Mouse (Mus musculus) brain, embryonic 18.5 days (tissue): ENCODE data around the gene Gm42372.
"Not testable (repeated sequence)": the region's sequence is repeated elsewhere in the genome, so short reads cannot be mapped to it uniquely, and the experiment has no call there.

Source experiments
- DNase-seq: peaks from one replicate; pipeline ENCODE4 v3.0.0-alpha.2; 2012; ENCODE audit warnings: low read depth, low spot score

Gene Gm42372

DNA sequence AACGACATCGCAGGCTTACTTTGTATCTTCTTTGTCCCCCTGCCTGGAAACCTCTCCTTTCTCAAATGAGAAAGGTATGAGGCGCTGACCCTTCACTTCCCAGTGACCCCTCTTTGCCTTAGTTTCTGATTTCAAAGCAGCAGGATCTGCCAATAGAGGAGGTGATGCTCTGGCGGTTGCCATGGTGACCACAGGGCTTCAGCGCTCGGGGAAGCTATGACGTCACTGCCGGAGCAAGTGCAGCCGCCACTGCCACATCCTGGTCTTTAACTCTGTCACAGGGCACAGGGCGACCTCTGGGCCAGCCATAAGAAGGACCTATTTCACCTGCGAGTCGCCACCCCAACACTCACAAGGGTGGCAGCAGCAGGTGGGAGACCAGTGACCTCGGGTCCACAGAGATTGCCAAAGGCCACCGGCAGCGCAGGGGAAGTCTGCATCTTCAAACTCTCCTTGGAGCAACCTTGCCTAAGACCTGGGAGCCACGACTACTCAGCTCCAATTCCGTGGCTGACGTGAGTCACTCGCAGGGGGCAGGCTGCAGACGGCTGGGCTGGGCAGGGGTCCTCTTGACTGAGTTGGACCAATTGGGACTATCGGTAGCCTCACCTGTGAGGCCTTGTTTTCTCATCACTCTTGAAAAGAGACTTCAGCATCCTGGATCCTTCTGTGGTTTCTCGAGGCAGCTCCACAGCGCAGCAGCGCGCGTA is at the start of gene Gm42372:
Gene Gm42372 (plus strand): TSS at position 228 of the 710 bp plus-strand sequence.
- DNase-seq, result no peak

DNA sequence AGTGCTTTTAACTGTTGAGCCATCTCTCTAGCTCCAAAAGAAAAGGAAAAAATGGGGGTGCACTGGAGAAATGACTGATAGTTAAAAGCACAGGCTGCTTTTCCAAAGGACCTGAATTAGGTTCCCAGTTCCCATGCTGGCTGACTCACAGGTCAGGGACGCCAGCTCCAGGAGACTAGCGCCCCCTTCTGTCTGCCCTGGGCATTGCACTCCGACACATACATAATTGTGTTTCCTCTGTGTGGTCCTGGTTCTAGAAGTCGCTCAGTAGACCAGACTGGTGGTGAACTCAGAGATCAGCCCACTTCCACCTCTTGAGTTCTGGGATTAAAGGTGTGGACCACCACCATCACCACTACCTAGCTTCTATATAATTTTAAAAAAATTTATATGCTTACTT is 45.6 kb upstream of the Gm42372 start:
- no peak for DNase-seq

DNA sequence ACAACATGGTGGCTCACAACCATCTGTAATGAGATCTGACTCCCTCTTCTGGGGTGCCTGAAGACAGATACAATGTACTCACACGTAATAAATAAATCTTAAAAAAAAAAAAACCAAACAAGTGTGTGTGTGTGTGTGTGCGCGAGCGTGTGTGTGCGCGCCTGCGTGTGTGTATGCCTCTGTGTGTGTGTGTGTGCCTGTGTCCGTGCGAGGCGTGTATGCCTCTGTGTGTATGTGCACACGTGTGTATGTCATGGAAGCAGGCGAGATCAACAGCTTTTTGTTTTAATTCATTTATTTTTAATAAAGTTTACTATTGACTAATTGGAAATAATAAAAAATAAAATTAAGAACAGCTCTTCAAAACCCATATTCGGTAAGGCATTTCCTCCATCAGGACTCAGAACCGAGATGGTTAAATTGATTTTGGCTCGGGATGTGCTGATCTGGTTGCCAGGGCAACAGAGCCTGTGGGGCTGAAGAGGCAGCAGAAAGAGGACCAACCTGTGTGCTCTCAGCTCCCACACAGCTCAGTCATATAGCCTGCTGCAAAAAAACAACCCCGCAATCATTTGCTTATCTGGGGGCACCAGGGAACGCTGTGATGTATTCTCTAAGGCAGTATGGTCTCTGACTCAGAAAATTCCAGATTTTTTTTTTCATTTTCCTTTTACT is 44.6 kb upstream of the Gm42372 start:
- no peak for DNase-seq

DNA sequence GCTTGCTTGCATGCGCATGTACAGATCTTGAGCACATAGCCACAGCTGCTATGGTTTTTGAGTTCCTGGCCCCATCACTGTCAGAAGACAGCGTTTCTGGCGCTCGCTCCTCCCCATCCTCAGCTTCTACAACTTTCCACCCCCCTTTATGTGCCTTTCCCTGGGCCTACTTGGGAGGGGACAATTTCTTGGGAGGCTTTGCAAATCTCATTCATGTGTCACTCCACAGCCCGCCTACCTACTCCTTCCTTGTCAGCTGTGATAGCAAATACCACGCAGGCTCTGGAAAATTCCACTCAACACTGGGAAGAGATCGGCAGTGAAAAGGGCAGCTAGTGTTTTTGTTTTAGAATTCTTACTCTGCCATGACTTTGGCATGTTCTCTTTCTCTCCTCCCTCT is 42.6 kb upstream of the Gm42372 start:
- DNase-seq, result no peak

DNA sequence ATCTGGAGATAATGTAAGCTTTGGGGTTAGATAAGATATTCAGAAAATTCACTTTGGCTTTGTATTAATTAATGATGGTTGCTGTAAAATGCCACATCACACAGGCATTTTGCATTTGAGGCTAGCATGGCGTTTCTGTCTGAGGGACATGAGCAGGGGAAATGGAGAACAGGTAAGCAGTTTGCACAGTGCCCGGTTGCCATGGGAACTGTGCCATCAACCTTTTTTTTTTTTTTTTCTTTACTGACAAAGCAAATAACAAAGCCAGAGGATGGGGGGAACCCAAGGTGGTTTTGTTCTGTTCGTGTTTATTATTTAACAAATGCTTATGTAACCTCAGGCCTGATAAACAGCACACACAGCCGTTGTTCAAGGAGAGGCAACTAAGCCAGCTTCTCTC is 40.0 kb upstream of the Gm42372 start:
- no peak for DNase-seq

DNA sequence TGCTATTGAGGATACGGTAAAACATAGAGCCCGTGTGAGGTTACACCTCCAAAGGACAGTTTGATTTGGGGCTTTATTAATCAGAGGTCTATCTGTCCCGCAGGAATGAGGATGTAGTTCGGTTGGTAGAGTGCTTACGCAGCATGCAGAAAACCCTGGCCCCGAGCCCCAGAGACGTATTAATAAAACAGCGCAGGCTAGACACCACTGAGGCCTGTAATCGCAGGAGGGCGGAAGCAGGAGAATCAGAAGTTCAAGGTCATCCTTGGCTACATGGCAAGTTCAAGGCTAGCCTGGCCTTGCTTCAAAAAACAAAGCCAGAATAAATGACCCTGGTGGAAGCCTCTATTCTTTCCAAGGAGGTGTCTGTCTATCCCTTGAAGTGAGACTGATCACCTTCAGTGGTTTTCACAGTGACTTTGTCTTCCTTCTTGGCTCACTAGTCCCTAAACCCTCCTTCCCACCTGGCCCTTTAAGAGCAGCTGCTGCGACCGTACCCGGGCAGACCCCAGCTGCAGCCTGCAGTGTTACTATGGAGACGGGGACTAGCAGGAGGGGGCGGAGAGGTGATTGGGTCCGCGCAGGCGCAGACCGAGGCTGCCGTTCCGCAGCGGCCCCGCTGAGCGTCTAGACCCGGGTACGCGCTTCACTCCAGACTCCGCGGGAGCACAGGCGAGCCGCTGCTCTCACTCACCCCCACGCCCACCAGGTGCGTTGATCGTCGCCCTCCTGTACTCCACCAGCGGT is 38.7 kb upstream of the Gm42372 start, which contains the start of gene Pnmal2:
Gene Pnmal2 (plus strand): TSS at position 622 of the 747 bp plus-strand sequence.
- DNase-seq, result peak; percentile 87

DNA sequence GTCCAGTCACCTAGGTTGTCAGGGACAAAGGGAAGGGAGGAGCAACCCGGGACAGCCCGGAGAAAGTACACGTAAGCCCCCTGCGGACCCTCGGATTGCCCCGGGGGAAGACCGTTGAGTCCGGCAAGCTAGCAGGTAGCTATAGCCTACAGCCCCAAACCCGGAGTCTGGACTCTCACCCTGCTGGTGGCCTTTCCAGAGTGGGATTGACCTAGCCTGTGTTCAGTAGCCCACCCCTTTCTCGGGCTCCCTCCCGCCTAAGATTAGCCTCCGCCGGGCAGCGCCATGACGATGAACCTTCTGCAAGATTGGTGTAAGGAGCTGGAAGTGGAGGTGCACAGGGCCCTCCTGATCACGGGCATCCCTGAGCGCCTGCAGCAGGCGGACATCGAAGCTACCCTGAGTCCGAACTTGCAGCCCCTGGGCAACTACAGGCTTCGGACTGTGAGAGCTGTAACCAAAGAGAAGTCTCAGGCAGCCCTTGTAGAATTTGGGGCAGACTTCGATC is 38.0 kb upstream of the Gm42372 start:
- DNase-seq, result no peak

DNA sequence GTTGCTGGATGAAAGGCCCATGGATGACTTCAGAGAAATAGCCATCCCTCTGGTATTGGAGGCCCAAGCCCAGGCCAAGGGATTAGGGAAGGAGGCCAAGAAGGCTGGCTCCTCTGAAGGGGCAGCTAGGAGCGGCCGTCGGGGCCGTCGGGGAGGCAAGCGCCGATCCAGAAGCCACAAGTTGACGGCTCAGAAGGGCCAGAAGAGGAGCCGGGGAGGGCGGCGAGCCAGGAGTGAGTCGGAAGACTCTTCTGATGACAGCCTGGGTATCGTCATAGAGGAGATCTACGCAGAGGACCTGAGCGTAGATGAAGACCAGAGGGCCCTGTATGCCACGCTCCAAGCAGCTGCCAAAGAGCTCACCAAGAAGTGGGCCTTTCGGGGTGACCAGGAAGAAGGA is 37.5 kb upstream of the Gm42372 start:
- no peak for DNase-seq

DNA sequence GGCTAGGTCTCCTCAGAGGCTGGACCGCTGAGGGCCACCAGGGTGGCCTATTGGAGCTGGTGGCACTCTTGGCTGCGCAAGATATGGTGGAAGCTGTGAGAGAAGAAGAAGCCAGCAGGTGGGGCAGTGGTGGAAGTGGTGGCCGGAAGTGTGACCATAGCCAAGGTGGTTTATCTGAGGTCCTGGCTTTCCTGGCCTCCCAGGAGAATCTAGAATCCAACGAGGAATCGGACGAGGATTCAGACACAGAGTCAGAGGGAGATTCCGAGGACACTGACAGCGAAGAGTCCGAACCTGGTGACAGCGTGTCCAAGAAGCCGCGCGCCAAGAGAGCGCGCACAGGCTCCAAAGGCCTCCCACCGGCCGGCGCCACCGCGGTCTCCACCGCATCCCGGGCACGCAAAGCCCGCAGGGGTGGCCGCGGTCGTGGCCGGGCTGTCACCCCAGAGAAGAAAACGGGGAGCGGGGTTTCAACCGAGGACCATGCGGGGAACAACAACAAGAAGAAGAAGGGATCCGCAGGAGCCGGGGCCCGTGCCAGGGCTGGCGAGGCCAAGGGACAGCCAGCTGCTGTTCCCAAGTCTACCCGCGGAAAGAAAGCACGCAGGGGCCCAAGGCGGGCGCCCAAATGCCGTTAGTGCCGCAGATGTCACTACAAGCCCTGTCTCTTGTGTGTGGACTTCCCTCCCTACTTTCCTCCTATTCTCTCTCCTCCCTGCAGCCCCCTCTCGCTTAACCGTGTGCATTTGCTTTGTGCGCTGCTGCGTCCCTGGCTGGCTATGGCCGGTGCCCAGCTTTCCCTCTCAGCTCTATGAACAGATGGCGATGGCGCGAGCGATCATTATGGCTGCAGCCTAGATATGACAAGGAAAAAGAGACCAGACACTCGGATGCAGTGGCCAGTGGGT is 36.2 kb upstream of the Gm42372 start:
- DNase-seq, result no peak

DNA sequence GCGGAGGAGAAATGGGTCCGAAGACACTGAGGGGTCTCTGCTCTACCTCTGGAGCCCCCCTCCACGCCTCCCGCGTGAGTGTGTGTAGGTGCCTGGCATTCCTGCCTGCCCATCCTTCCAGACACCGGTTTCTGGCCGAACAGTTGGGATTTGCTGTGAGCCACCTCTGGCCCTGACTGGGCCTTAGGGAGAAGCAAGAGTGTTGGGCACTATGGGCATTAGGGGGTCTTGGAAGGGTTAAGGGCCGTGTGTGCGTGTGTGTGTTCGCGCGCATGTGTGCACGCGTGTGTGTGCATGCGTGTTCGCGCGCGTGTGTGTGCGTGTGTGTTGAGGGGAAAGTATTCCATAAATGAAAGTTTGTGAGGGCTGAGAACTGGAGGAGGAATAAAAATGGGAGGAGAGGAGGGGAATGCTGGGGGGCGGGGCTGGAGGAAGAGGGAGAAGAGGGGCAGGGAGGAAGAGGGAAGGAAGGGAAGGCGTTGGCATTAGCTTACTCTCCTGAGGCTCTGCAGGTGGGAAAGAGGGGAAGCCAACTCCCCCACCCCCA is 35.5 kb upstream of the Gm42372 start:
- no peak for DNase-seq

DNA sequence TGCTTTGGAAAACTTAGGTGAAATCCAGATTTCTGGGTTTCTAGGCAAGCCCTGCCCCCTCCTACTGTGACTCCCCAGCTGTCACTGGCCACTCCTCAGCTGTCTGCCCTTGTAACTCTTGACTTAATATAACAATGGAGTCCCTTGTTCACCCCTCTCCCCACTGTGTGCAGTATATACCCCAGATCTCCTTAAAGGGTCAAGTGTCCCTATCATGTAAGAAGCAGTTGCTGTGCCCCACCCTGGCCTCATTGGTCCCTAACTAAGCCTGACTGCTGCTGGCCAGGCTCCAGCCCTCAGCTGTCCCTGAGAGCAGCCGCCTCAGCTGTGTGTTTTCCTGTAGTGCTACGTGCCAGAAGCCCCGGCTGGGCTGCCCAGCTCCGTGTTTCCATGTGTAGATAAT is 34.9 kb upstream of the Gm42372 start:
- no peak for DNase-seq

DNA sequence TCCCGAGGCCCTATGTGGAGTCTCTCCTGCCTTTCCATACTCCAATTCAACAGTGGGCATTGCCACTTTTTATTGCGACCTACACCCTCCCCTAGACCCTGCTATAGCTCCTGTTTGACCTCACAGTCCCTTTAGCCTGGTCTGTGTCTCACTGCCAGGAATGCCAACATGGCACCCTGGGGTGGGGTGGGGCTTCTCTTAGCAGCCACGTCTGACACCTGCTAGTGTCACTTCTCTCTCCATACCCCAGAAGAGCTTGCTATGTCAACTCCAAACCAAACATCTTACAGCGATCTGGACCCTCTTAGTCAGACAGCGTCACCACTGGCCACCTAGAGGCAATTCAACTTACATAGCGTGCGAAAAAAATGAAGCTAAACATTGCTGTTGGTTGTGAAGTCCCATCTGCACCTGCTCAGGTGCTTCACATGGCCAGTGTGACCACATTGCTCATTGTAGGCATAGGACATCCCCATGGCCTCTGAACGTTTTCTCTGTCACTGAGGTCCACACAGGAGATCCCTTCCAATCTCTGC is 33.9 kb upstream of the Gm42372 start:
- DNase-seq, result no peak

DNA sequence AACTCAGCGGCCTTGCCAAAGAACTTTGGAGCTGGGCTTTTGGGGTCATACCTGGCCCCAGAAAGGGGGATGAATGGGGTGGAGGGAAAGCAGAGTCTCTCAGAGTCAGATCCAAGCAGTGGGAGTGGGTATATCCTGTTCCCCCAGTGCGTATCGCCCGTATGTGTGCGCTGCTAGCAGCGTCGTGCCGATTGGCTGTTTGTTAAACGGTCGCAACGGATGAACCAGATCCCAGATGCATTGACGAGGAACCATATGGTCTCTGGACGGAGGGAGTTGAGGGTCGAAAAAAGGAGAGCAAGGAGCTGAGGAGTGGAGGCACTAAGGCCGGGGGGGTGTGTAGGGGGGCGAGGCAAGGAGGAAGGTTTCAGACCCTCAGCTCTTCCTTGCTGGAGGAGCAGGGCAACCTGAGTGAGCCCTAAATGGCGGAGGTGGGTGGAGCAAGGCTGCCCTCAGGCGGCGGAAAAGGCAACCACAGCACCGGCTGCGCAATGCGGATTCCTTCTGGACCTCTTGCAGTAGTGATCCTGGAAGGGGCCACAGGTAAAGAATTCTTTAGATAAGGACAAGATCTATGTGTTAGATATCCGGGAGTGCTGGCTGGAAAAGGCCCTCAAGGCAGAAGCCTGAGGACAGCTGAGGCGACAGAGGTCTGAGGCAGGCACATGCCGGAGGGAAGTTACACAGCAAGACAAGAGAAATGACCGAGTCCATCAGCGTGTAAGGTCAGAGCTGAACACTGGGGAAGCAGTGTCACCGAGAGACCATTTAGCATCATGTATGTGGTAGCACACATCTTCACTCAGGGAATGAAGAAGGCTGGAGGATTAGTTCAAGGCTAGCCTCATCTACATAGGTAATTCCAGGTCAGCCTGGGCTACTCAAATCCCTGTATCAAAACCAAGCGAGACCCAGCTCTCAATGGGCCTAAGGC is 32.7 kb upstream of the Gm42372 start:
- DNase-seq, result no peak

DNA sequence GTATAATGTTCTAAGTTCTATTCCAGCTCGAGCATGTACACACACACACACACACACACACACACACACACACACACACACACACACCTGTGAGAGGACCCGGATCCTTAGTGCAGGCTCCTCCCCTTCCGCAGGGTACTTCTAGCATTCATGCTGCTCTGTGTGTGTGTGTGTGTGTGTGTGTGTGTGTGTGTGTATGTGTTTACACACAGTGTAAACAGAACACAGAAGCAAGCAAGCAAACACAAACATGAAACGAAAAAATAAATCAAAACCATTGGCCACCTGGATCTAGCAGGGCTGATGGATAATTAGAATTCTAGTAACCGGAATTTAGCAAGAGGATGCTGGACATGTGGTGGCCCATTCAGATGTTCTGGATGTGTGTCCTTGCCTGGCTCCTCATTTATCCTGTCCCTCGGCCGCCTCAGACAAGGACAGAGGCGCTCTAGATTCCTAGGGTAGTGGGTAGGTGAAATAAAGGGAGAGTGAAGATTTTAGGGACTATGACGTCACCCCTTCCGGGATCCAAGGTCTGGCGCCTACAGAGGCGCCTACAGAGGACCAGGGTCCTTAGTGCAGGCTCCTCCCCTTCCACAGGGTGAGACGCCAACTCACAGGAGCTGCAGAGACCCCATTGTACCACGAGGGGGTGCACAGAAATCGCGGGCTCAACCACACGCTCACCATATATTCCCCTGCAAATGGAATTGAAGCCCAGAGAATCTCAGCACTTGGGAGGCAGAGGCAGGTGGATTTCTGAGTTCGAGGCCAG is 31.8 kb upstream of the Gm42372 start:
- no peak for DNase-seq

DNA sequence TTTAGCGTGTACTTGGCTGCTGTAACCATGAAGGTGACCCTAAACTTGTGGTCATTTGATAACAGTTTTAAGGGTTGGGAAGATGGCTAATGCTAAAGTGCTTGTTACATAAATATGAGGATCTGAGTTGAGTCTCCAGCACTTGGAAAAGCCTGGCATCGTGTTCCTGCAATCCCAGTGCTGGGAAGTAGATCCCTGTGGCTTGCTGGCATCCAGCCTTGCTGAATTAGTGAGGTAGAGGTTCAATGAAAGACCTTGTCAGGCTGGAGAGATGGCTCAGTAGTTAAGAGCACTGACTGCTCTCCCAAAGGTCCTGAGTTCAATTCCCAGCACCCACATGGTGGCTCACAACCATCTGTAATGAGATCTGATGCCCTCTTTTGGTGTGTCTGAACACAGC is 29.1 kb upstream of the Gm42372 start:
- DNase-seq, result not testable (repeated sequence)

DNA sequence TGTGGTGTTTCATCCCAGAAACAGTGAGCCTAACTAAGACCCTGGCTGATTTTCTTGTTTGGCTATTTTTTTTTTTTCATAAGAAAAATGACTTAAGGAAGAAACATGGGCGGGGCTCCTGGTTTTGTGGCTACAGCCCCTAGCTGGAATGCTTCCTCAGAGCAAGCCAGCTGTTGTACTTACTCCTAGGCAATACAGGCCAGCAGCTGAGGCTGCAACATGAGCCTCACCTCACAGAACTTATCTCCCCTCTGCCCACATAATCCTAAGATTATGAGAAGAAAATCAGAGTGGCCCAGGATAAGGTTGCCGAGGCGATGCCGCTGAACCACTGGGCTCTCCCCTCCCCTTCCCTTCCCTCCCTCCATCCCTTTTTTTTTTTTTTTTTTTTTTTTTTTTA is 27.2 kb upstream of the Gm42372 start:
- DNase-seq, result no peak

DNA sequence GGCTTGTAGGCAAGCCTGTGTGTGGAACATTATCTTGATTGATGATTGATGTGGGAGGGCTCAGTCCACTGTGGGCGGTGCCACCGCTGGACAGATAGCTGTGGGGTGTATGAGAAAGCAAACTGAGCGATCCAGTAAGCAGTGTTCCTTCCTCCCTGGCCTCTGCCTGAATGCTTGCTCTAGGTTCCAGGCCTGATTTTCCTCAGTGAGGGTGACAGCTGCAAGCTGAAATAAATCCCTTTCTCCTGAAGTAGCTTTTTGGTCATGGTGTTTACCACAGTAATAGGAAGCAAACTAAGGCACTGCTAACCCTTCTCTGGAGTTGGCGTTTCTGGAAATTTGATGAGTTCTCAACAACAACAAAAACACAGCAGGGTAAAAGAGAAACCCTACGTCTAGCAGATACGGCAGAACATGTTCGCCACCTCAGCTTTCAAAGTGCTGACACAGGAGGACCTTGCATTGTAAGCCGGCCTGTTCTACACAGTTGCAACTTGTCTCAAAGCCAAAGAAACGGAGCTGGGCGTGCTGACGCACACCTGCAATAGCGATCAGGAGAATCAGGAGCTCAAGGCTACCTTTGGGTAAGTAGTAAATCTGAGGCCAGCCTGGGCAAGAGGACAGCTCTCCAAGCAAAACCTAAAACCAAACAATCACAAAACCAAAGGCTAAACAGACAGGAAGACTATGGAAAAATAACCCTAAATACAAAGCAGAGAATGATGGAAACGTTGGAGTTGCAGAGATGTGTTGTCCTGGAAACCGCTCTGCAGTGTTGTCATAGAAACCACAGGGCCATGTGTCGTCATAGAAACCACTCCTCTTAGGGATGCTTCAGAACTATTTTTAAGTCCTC is 26.2 kb upstream of the Gm42372 start:
- peak; percentile 84 for DNase-seq
